Mouse (Mus musculus) lung, postnatal 10 days (tissue): ENCODE measurements around the gene Lbh.

Experiments
- DNase-seq: peaks from one replicate; pipeline ENCODE4 v3.0.0; 2021

Lbh gene

GRCm38 (mm10) chr17:72918053-72918452 is at the start of gene Lbh:
Gene Lbh (plus strand): TSS chr17:72918305.
- DNase-seq = peak; percentile 95

DNA sequence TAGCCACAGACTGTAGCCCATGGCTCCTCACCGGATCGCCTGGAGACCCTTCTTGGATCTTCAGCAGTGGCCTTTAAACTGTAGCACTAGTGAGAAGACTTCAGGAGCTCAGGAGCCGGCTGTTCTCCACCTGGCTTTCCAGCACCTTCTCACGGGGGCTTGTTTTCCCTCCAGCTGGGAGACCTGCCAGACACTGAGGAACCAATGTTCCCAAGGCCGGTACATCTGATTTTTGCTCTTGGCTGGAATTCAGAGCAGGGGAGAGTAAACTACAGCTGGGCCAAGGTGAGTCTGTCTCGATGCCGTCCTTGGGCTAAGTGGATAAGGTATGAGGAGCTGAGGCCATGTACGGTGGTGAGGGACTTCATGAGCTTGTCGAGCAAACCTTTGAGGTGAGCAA is 39.1 kb upstream of the Lbh start:
- no peak for DNase-seq

DNA sequence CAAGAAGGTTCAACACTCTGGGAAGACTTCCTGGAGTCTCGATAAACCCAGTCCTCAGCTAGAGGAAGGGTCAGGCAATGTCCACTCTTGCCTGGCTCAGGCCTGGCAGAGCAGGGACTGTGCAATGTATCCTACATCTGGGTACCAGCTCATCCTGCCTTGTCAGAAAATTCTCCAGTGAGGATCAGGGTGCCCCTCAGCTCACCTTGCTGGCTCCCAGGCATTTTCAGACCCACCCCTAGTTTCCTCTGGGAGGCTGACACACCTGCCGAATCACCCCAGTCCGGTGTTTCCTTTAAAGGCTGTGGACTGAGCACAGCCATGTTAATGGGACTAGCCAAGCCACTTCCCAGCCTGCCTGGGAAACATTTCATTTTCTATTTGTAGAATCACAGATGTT is 37.9 kb upstream of the Lbh start:
- no peak for DNase-seq

DNA sequence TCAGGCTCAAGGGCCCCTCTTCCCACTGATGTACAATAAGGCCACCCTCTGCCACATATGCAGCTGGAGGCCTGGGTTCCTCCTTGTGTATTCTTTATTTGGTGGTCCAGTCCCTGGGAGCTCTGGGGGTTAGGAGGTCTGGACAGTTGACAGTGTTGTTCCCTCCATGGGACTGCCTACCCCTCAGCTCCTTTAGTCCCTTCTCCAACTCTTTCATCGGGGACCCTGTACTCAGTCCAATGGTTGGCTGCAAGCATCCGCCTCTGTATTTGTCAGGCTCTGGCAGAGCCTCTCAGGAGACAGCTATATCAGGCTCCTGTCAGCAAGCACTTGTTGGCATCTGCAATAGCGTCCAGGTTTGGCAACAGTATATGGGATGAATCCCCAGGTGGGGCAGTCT is 37.1 kb upstream of the Lbh start:
- no peak for DNase-seq

GRCm38 (mm10) chr17:72881804-72882203 is 36.3 kb upstream of the Lbh start:
- DNase-seq = no peak

DNA sequence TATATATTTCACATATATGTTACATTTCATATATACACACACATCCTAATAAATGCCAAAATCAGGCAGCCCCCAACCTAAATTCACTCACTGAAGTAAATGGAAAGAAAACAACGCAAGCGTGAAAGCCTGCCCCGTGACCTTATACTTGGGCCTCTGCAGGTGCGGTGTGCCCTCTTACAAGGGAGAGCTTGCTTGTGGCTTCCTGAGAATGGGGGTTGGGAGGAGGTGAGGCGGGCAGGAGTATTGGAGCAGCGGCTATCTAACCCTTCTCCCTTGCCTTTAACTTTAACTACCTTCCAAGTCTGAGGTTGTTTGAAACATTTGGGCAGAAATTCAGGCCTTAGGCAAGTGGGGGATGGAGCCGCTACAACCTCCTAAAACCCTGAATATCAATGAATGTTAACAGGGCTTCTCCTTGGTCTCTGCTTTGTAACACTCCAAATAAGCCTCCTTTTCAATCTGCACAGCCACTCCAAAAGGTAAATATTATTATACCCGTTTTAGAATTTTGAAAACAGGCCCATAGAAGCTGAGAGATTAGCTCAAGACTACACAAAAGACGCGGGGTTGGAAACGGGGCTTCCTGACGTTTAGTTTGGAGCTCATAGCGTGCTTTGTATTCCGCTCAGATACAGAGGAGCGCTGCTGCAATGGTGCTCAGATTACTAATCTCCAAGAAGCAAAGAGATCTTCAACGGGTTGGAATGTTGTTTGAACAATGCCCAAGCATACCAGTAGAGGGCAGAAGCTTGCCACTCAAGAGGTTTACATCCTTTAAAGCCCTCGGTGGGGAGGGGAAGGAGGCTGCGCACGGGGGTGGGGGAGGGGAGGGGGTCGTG is 28.3 kb upstream of the Lbh start:
- DNase-seq = peak; percentile 85

GRCm38 (mm10) chr17:72890398-72890898 is 27.7 kb upstream of the Lbh start:
- DNase-seq = no peak

DNA sequence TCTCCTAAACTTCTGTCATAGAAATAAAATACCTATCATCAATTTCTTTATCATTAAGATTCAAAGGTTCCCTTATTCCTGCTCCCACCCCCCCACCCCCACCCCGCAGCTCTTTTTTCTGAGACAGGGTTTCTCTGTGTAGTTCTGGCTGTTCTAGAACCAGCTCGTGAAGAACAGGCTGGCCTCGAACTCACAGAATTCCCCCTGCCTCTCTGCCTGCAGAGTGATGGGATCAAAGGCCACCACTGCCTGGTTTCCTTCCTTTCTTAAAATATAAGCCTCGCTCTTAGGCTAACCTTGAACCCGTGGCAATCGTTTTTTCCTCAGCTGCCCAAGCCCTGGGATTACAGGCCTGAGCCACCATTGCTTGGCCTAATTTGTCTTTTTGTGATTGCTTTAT is 26.5 kb upstream of the Lbh start:
- DNase-seq = no peak

DNA sequence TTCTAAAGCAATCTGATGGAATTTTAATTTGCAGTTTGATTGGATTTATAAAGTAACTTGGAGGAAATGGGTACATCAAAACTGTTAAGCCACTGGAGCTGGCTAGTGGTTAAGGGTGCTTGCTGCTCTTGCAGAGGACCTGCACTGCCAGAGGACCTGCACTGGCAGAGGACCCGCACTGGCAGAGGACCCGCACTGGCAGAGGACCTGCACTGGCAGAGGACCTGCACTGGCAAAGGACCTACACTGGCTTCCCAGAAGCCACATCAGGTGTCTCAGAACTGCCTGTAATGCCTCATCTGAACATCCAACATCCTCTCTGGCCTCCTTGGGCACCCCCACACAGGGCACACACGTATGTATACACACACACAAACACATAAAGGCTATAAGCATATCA is 22.6 kb upstream of the Lbh start:
- no peak for DNase-seq

DNA sequence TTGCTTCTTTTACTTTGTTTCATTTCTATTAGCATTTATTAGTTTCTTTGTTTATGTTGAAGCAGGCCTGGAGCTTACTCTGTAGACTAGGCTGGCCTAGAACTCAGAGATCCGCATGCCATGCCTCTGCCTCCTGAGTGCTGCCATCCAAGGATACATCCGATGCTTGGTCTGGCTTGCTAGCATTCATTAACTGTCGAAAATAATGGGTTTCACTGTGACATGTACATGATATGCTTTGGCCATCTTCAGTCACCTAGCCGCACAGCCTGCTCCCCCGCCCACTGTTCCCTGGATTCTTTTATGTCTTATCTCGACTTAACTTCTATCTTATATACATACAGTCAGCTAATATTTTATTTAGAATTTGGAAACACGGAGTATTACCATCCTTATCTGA is 21.0 kb upstream of the Lbh start:
- DNase-seq = no peak

DNA sequence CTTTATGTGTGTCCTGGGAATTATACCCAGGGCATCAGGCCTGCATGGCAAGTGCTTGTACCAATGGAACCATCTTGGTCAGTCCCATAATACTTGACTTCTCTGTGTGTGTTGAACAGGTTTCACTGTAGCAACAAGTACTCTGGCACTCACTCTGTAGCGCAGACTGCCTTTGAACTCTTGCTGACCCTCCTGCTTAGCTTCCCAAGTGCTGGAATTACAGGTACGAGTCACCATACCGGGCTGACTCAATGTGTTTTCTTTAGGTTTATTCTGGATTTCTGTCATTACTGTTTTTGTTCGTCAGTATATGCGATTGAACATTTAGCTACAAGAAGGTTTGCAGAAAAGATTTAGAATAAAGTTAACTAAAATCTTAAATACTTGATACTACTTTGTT is 20.1 kb upstream of the Lbh start:
- DNase-seq = no peak

DNA sequence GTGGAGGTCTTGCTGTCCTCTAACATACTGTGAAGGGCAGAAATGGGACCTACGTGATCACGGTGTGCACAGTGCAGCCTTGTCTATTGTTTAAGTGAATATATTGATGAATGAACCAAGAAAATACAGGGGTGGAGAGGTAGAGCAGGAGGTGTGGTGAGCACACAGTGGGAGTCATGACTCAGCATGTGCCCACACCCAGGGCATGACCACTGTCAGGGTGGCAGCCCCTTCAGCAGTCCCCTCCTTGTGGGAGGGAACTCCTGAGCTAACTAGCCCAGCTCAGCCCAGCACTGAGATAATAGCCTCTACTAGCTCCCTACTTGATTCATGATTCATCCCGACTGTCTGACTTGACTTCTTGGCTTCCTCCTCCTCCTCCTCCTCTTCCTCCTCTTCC is 19.3 kb upstream of the Lbh start:
- DNase-seq = no peak

DNA sequence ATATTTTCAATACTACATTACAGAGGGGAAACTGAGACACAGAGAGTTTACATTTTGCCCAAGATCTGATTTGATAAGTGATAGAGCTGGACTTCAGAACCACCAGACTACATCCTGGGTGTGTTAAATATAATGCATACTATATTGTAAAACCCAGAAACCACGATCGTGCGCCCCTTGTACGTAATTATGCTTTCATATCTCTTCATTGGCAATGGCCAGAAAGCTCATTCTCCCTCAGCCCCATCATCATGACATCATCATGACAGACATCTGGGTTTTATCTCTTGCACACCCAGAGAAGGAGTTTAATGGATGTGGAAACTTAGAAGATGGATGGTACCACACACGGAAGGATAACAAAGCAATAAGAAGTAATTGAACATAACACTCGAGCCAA is 17.1 kb upstream of the Lbh start:
- DNase-seq = no peak

- no peak for DNase-seq
Observed at GRCm38 (mm10) chr17:72901705-72902104, 16.4 kb upstream of the Lbh start.

- DNase-seq = no peak
Observed at GRCm38 (mm10) chr17:72903321-72903720, 14.8 kb upstream of the Lbh start.

- DNase-seq = peak; percentile 31
Observed at GRCm38 (mm10) chr17:72903921-72904421, 14.1 kb upstream of the Lbh start.

DNA sequence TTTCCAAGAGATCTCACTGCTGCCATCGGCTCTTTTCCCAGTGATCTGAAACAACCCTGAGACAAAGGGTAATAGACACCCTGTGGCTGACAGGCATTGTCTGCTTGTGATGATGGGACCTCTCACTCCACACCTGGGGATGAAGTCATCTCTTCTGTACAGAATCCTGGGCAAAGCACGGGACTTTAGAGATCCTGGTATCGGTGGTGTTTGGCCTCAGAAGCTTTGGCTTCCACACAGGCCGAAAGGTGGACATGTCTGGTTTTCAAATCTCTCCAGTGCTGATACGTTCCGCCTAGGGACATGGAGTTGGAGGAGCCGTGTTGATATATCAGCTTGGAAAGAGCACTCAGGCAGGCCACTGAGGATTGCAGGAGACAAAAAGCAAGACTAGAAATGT is 13.2 kb upstream of the Lbh start:
- no peak for DNase-seq

DNA sequence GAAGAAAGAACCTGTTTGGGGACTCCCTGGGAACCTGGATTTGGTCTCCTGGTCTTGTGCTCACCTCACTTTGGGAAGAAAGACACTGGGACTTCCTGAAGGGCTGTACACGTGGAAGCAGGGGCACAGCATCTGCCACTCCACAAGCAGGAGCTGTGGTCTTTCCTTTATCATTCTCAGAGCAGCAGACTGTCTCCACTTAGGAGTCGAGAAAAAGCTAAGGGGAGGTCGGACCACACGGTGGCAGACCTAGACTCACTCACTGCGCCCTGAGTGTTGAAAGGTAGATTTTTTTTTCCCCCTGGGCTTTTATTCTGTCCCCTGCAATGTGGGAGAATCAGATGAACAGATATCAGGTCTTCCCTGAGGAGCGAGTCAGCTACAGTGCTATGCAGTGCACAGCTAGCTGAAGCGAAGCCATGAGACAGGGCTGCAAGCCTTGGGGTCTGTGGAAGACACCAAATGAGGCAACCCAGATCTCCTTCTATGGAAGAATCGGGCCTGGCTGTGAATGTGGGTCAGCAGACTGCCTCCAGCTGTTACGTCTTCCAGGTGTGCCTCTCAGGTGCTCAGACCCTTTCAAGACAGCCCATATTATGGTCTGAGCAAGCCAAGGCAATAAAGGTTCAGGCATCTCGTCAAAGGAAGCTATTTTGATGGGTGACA is 11.7 kb upstream of the Lbh start:
- no peak for DNase-seq

DNA sequence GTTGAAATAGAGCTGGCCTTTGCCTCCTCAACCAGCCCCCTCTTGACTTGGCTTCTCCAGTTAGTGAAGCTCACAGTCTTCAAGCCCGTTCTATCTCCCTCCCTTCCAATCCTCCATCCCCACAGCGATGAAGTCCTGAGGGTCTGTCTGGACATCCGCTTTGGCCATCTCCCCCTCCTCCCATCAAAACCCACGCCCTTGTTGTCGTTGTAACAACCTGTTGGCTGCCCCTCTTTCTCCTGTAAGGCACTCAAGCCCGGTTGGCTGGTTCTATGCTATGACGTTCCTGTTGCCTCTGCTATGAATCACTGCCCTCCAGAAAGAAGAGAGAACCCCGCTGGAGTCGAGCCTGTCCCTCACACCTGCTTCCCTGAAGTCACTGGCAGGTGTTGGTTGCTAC is 10.9 kb upstream of the Lbh start:
- DNase-seq = no peak

DNA sequence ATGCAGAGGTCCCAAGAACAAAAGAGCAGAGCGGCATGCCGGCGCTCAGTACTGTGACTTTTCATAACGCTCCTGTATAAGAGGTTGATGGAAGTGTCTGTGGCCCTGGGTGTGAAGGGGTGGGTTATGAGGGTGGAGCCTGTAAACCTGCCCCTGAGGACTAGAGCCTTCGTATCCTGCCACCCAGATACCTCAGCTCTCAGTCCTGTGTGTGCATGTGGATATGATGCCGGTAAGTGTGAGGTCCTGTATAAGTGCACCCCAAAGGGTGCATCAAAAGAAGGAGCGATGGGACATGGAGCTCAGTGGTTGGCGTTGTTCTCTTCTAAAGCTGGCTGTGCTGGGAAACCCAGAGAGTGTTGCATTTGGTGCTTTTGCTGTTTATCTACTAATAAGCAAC is 10.3 kb upstream of the Lbh start:
- DNase-seq = no peak

DNA sequence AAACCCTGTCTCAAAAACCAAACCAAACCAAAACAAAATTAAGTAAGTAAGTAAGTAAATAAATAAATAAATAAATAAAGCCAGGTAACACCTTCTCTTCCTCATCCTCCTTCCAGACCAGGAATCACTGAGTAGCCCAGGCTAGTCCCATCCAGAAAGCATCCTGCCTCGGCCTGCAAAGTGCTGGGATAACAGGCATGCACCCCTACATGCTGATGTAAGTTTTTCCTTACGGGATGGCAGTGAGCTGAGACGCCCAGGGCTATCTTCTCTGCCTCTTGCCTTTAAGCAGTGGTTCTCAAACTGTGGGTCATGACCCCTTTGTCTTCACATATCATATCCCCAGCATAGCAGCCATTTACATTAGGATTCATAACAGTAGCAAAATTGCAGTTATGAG is 9.5 kb upstream of the Lbh start:
- DNase-seq = no peak

GRCm38 (mm10) chr17:72909061-72909852 is 8.8 kb upstream of the Lbh start:
- DNase-seq = no peak

DNA sequence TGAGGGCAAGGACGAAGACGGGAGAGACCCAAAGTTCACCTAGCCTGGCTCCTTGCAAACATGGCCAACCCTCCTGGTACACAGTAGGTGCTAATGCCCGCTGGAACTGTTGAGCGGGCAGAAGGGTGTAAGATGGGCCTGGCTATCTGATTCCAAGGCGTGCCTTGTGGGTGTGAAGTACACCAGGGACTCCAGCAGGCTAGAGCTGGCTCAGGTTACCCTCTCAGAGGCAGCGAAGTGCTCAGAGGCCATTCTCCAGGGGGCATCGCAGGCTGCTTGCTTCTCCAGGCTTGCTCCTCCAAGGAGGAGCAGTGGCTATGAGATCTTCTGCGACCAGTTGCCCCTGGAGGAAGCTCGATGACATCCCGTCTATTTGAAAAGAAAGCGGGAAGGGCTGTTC is 6.8 kb upstream of the Lbh start:
- DNase-seq = no peak

DNA sequence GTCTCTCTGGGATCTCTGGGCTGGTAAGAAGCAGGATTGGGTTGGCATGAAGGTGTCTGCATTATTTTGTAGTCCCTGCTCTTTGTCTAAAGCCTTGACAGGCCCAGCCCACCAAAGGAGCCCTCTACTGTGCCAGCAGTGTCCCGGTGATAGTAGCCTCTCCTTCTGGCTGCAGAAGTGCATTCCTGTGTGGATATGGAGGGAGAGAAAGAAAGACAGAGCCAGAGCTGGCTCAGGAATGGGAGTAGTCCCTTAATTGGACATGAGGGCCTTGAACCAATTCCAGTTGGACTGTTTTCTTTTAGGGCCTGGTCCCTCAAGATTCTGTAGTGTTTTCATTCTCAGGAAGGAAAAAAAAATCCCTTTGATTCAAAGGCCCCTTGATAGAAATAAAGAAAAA is 6.4 kb upstream of the Lbh start:
- no peak for DNase-seq
